Mouse (Mus musculus) liver, embryonic 14.5 days (tissue): ENCODE results near the gene Grip1. TPM values are rescaled to one million over a fixed set of nuclear protein-coding genes. Genes with fewer than 3 reads are reported as not detected.

ENCODE experiments used
- ATAC-seq: fragments of 200-750 bp; cut with Nextera tagmentation; 2 replicates; pipeline ENCODE4 v1.8.0; 2017; ENCODE audit warnings: moderate number of reproducible peaks, mild to moderate bottlenecking, moderate library complexity; ENCODE audit not compliant: insufficient read depth
- DNase-seq, 3 experiments: peaks; one replicate each; pipeline ENCODE4 v3.0.0-alpha.2; 2012 to 2013; ENCODE audit warnings: low read depth in 3 of 3, low spot score in 3 of 3
- H3K27ac ChIP-seq: fragments of 300-500 bp; sonication (generic); 2 replicates; pipeline ENCODE4 v1.5.1; 2014; ENCODE audit warnings: moderate library complexity, mild to moderate bottlenecking, control low read depth, inconsistent platforms
- H3K27me3 ChIP-seq: fragments of 300-500 bp; sonication (generic); 2 replicates; pipeline ENCODE4 v1.6.1; 2014; ENCODE audit warnings: mild to moderate bottlenecking, low read length, moderate library complexity; ENCODE audit not compliant: control insufficient read depth, insufficient read depth
- H3K36me3 ChIP-seq: fragments of 300-500 bp; sonication (generic); replicated peaks from 2 replicates; pipeline ENCODE4 v1.6.1; 2014; ENCODE audit warnings: low read depth; ENCODE audit not compliant: control insufficient read depth, insufficient read depth
- H3K4me1 ChIP-seq, 2 experiments: fragments of 200-500 bp in 1 of 2; fragments of 300-500 bp in 1 of 2; sonication (generic) in 1 of 2; replicated peaks; 2 replicates each; pipeline ENCODE4 v1.6.1; 2012 to 2014; ENCODE audit warnings: antibody characterized with exemption in 1 of 2, inconsistent platforms in 1 of 2, low read length in 1 of 2; ENCODE audit not compliant: control insufficient read depth in 2 of 2, insufficient read depth in 2 of 2
- H3K4me2 ChIP-seq: fragments of 300-500 bp; sonication (generic); 2 replicates; pipeline ENCODE4 v1.6.1; 2014; ENCODE audit warnings: low read depth, mild to moderate bottlenecking, control low read depth, moderate library complexity
- H3K4me3 ChIP-seq, 2 experiments: fragments of 200-500 bp in 1 of 2; fragments of 300-500 bp in 1 of 2; sonication (generic) in 1 of 2; 2 replicates each; pipeline ENCODE4 v1.5.1; 2012 to 2014; ENCODE audit warnings: low read depth in 2 of 2, low read length in 2 of 2, mild to moderate bottlenecking in 2 of 2, control low read depth in 1 of 2, inconsistent platforms in 1 of 2, moderate library complexity in 1 of 2; ENCODE audit not compliant: insufficient read depth in 1 of 2
- H3K9ac ChIP-seq: fragments of 300-500 bp; sonication (generic); replicated peaks from 2 replicates; pipeline ENCODE4 v1.6.1; 2014; ENCODE audit warnings: mild to moderate bottlenecking, control low read depth, moderate library complexity
- H3K9me3 ChIP-seq: fragments of 300-500 bp; sonication (generic); 2 replicates; pipeline ENCODE4 v1.6.1; 2016; ENCODE audit warnings: low read length, mixed read lengths; ENCODE audit not compliant: control insufficient read depth
- CTCF ChIP-seq: IDR thresholded peaks from 2 replicates; pipeline ENCODE4 v1.5.1; 2016; ENCODE audit warnings: antibody characterized with exemption, low read depth, control low read depth
- EP300 ChIP-seq: IDR thresholded peaks from 2 replicates; pipeline ENCODE4 v1.6.1; 2016; ENCODE audit warnings: antibody characterized with exemption, low read depth
- WGBS: fragments of 180-500 bp; shearing (Covaris S2); extraction: QIAGEN DNeasy Blood & Tissue Kit; methylation state at CpG from one replicate; pipeline ENCODE4 v1.1.7; 2014; ENCODE audit not compliant: insufficient replicate concordance; 5-methylcytosine and 5-hydroxymethylcytosine counted together
- polyA plus RNA-seq, 2 experiments: library from polyadenylated mRNA; depleted of rRNA in 1 of 2; stranded (reverse) in 1 of 2; unstranded in 1 of 2; fragments of >200 nt; fragmentation: Nextera tagmentation in 1 of 2; extraction: Ambion mirVana in 1 of 2; gene quantifications; 2 replicates each; pipeline versions ENCODE4 v1.2.1 to v1.2.3; 2012 to 2014

The Grip1 gene
- polyA plus RNA-seq, 2 experiments = 0.37 to 0.56 TPM

GRCm38 (mm10) chr10:119455543-119455940 lies 1.9 kb downstream of the Grip1 start:
- 13% methylated on average over 10 of the region's 10 CpGs for WGBS
- ATAC-seq = no peak
- Histone ChIP-seq H3K9ac (no peak overlapping the region), H3K27me3 (peaks cover 35% of the 10 kb centered on the region), H3K9me3 (no peaks in the 10 kb centered on the region), H3K36me3 (no peaks in the 10 kb centered on the region), H3K4me2 (peak overlapping the region; percentile 55), H3K27ac (no peak overlapping the region), H3K4me1 (no peaks in the 10 kb centered on the region), H3K4me3 (peak overlapping the region in 1 of 2 experiments; percentile 49; a peak in 1 of 4 replicates)
- TF ChIP-seq CTCF (no peak), EP300 (no peak)
- no peak for DNase-seq

GRCm38 (mm10) chr10:119457121-119457520 lies 3.5 kb downstream of the Grip1 start:
- TF ChIP-seq CTCF = no peak
- no peak for TF ChIP-seq EP300
- Histone ChIP-seq H3K9ac (no peak overlapping the region), H3K9me3 (no peaks in the 10 kb centered on the region), H3K36me3 (no peaks in the 10 kb centered on the region), H3K27me3 (peaks cover 35% of the 10 kb centered on the region), H3K27ac (no peak overlapping the region), H3K4me2 (no peak overlapping the region), H3K4me1 (no peaks in the 10 kb centered on the region), H3K4me3 (no peak overlapping the region)
- WGBS = 67% methylated on average over 5 of the region's 5 CpGs
- ATAC-seq (no peak), DNase-seq (no peak)

- Histone ChIP-seq H3K36me3 (no peaks in the 10 kb centered on the region), H3K9me3 (no peaks in the 10 kb centered on the region), H3K27me3 (peaks cover 20% of the 10 kb centered on the region), H3K4me1 (no peaks in the 10 kb centered on the region), H3K9ac (no peak overlapping the region), H3K4me2 (no peak overlapping the region), H3K27ac (no peak overlapping the region), H3K4me3 (no peak overlapping the region)
- DNase-seq = no peak
- TF ChIP-seq CTCF (no peak), EP300 (no peak)
- WGBS = 72% methylated on average over 2 of the region's 2 CpGs
- no peak for ATAC-seq
Observed at GRCm38 (mm10) chr10:119458991-119459390, 5.4 kb downstream of the Grip1 start.

GRCm38 (mm10) chr10:119463345-119463744 lies 9.7 kb downstream of the Grip1 start:
- Histone ChIP-seq H3K36me3 (no peaks in the 10 kb centered on the region), H3K9me3 (no peaks in the 10 kb centered on the region), H3K27me3 (no peaks in the 10 kb centered on the region), H3K4me2 (no peak overlapping the region), H3K27ac (no peak overlapping the region), H3K9ac (no peak overlapping the region), H3K4me1 (no peaks in the 10 kb centered on the region), H3K4me3 (no peak overlapping the region)
- no peak for DNase-seq
- no peak for ATAC-seq
- WGBS = 49% methylated on average over 7 of the region's 7 CpGs
- TF ChIP-seq CTCF (no peak), EP300 (no peak)

- H3K4me2 ChIP-seq = no peak overlapping the region
- H3K27me3 ChIP-seq = no peaks in the 10 kb centered on the region
- no peak for DNase-seq
- no peak overlapping the region for H3K27ac ChIP-seq
- 42% methylated on average over 7 of the region's 7 CpGs for WGBS
- H3K36me3 ChIP-seq = no peaks in the 10 kb centered on the region
- TF ChIP-seq CTCF = no peak
- TF ChIP-seq EP300 = no peak
- no peaks in the 10 kb centered on the region for H3K4me1 ChIP-seq
- no peaks in the 10 kb centered on the region for H3K9me3 ChIP-seq
- no peak for ATAC-seq
- H3K4me3 ChIP-seq = no peak overlapping the region
- H3K9ac ChIP-seq = no peak overlapping the region
Observed at GRCm38 (mm10) chr10:119463793-119464192, 10.2 kb downstream of the Grip1 start.
